Mouse (Mus musculus): ENCODE results near the gene Rsrc2.

GRCm38 (mm10) chr5:123781864-123782263 lies 32.6 kb upstream of the Rsrc2 start:
- TF ChIP-seq CTCF (IDR thresholded peaks at IDR 0.05; ENCODE audit: low read depth, low read length), result no peak
- no peak for TF ChIP-seq EP300 (IDR thresholded peaks at IDR 0.05; ENCODE audit: insufficient read depth, low read depth, low read length)
- no peak for TF ChIP-seq POLR2A (IDR thresholded peaks at IDR 0.05; ENCODE audit: insufficient read depth, low read length)
